Mouse (Mus musculus): Measurements from ENCODE around the gene Tex261. TPM values are rescaled to one million over a fixed set of nuclear protein-coding genes. Genes with fewer than 3 reads are reported as not detected.
A peak's percentile ranks its signal among the peaks of the same experiment; 100 is the strongest.
"Not testable (repeated sequence)": the region's sequence is repeated elsewhere in the genome, so short reads cannot be mapped to it uniquely, and the experiment has no call there.

The Tex261 gene
- polyA plus RNA-seq, 1 experiment from 2014 or later, result 42.0 TPM

DNA sequence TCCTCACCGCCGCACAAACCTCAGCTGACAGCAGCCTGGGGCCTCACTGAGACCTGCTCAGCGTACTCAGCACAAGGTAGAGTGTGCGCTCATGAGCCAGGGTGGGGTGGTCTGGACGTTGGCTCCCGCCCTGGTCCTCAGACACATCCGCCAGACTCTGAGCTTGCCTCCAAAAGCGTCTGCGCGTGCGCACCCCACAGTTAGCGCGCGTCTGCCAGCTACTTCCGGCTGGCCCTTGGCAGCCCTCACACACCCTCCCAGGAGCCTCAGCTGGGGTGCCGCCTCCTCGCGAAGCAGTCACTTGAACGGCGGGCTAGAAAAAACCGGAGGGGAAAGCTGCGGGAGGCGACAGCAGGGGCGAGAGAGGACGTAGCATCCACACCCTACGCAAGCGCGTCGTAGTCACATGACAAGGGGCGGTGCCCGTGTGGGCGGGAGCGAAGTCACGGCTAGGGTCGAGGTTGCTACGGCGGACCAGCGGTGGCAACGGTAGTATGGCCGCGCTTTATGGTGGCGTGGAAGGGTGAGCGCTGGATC is 19.2 kb upstream of the Tex261 start, which contains the start of gene Nagk:
Gene Nagk, plus strand, starts transcription at position 223 of the 537 bp plus-strand sequence.
- Histone ChIP-seq H3K4me3 (ENCODE audit: low read depth, low read length) (peak within 1 kb of the TSS; percentile 74), H3K27ac (ENCODE audit: low read length) (peak within 1 kb of the TSS; percentile 96), H3K4me2 (ENCODE audit: low read depth, low read length) (peak within 1 kb of the TSS; percentile 92), H3K4me1 (ENCODE audit: control insufficient read depth, low read depth, low read length) (peaks cover 10% of the 10 kb centered on the region), H3K36me3 (ENCODE audit: control insufficient read depth, insufficient read depth) (no peaks in the 10 kb centered on the region), H3K9me3 (replicated peaks; ENCODE audit: control insufficient read depth, low read length) (no peaks in the 10 kb centered on the region), H3K9ac (ENCODE audit: low read depth, low read length) (peak within 1 kb of the TSS; percentile 71), H3K27me3 (ENCODE audit: control insufficient read depth, insufficient read depth, low read depth, low read length) (no peaks in the 10 kb centered on the region)
- peak; percentile 91 for ATAC-seq (ENCODE audit: low read depth)
- under 1% methylated on average over 43 of the region's 43 CpGs for WGBS (ENCODE audit: insufficient replicate concordance)

DNA sequence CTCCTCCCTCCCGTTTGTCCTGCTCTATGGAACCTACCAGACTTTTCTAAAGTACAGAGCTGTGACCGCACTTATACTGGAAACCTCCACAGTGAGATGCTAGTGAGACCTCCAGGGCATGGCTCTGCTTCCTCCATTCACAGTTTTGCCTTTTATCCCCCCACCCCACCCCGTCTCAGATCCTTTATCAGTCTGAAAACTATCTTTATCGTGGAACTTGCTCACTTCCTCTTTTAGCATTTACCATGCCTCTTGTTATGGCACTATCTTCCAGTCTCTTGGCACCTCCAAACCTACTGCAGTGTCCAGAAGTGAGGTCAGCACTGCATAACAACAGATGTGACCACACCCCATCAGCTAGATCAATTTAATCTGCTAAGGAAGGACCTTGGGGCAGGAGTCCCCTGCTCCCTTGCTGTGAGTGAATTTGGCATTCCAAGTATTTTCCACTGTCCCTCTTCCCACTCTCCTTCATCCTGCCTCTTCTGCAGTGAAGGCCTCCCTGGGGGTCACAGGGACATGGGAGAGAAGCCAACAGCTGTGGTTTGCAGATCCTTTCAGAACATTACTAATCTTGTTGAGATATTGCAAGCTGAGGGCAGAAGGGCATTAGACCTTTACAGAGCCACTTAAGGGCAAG is 15.8 kb upstream of the Tex261 start:
- 18% methylated on average over 4 of the region's 4 CpGs for WGBS (ENCODE audit: insufficient replicate concordance)
- H3K9ac ChIP-seq (ENCODE audit: low read depth, low read length), result no peak overlapping the region
- H3K36me3 ChIP-seq (ENCODE audit: control insufficient read depth, insufficient read depth), result no peaks in the 10 kb centered on the region

DNA sequence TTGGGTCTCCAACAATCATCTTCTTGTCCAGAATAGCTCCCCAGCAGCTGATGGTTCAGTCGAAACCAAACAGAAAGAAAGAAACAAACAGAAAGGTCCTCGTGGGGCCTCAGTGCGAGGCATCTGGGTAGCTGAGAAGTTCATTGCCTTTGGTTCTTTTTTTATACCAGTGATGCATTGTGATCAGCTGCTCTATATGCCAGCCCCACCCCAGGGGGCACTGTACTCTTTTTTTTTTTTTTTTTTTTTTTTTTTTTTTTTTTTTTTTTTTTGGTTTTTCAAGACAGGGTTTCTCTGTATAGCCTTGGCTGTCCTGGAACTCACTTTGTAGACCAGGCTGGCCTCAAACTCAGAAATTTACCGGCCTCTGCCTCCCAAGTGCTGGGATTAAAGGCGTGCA is 14.9 kb upstream of the Tex261 start:
- not testable (repeated sequence) for H3K9me3 ChIP-seq (replicated peaks; ENCODE audit: control insufficient read depth, low read length); H3K4me2 ChIP-seq (ENCODE audit: low read depth, low read length); H3K27me3 ChIP-seq (ENCODE audit: control insufficient read depth, insufficient read depth, low read depth, low read length); H3K27ac ChIP-seq (ENCODE audit: low read length); ATAC-seq (ENCODE audit: low read depth); H3K4me3 ChIP-seq (ENCODE audit: low read depth, low read length); H3K4me1 ChIP-seq (ENCODE audit: control insufficient read depth, low read depth, low read length); H3K36me3 ChIP-seq (ENCODE audit: control insufficient read depth, insufficient read depth); H3K9ac ChIP-seq (ENCODE audit: low read depth, low read length)
- 71% methylated on average over 5 of the region's 5 CpGs for WGBS (ENCODE audit: insufficient replicate concordance)

More for the DNA sequence above, 15.8 kb upstream of the Tex261 start:
- peaks cover 10% of the 10 kb centered on the region for H3K4me1 ChIP-seq (ENCODE audit: control insufficient read depth, low read depth, low read length)
- no peaks in the 10 kb centered on the region for H3K9me3 ChIP-seq (replicated peaks; ENCODE audit: control insufficient read depth, low read length)
- H3K4me3 ChIP-seq (ENCODE audit: low read depth, low read length), result no peak overlapping the region
- no peak overlapping the region for H3K27ac ChIP-seq (ENCODE audit: low read length)
- ATAC-seq (ENCODE audit: low read depth), result no peak
- H3K4me2 ChIP-seq (ENCODE audit: low read depth, low read length), result no peak overlapping the region
- no peaks in the 10 kb centered on the region for H3K27me3 ChIP-seq (ENCODE audit: control insufficient read depth, insufficient read depth, low read depth, low read length)

GRCm38 (mm10) chr6:83788554-83788953 is 12.9 kb upstream of the Tex261 start:
- ATAC-seq (ENCODE audit: low read depth), result no peak
- H3K4me3 ChIP-seq (ENCODE audit: low read depth, low read length), result no peak overlapping the region
- H3K4me2 ChIP-seq (ENCODE audit: low read depth, low read length), result no peak overlapping the region
- no peaks in the 10 kb centered on the region for H3K4me1 ChIP-seq (ENCODE audit: control insufficient read depth, low read depth, low read length)
- H3K9me3 ChIP-seq (replicated peaks; ENCODE audit: control insufficient read depth, low read length), result no peaks in the 10 kb centered on the region
- no peak overlapping the region for H3K9ac ChIP-seq (ENCODE audit: low read depth, low read length)
- H3K36me3 ChIP-seq (ENCODE audit: control insufficient read depth, insufficient read depth), result no peaks in the 10 kb centered on the region
- 61% methylated on average over 7 of the region's 7 CpGs for WGBS (ENCODE audit: insufficient replicate concordance)
- H3K27ac ChIP-seq (ENCODE audit: low read length), result no peak overlapping the region
- H3K27me3 ChIP-seq (ENCODE audit: control insufficient read depth, insufficient read depth, low read depth, low read length), result no peaks in the 10 kb centered on the region

DNA sequence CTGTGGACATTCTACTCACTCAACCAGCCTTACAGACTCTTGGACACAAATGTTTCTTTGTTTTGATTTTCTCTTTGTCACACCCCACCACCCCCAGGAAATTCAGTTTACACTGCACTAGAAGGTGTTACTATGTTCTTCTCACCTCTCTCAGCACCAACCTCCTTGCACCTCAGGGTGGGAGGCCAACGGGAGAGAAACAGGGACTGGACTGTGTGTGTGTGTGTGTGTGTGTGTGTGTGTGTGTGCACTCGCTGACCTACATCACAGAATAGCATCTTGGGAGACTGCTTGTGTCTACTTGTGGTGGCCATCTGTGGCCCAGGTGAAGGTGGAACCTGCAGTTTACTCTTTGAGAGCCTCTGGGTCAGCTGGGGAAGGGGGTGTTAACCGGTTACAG is 10.8 kb upstream of the Tex261 start:
- H3K27ac ChIP-seq (ENCODE audit: low read length), result no peak overlapping the region
- no peak for ATAC-seq (ENCODE audit: low read depth)
- 44% methylated on average over 3 of the region's 3 CpGs for WGBS (ENCODE audit: insufficient replicate concordance)

DNA sequence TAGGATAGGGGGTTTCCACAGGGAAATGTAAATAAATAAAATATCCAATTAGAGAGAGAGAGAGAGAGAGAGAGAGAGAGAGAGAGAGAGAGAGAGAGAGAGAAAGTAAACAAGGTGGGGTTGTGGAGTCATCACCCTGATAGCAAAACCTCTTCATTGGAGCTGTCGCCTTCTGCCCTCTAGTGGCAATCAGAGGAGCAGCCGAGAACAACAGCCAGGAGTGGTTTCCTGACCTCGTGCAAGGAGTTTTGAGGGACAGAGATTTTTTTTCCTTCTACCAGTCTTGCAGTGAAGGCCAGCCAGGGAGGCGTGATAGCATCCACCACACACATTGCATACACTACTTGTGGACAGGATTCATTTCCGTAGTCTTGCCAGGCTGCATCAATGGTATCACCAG is 3.4 kb upstream of the Tex261 start:
- WGBS (ENCODE audit: insufficient replicate concordance), result 6% methylated on average over 5 of the region's 5 CpGs
- no peak overlapping the region for H3K9ac ChIP-seq (ENCODE audit: low read depth, low read length)
- no peak overlapping the region for H3K4me2 ChIP-seq (ENCODE audit: low read depth, low read length)
- no peak overlapping the region for H3K27ac ChIP-seq (ENCODE audit: low read length)
- no peak for ATAC-seq (ENCODE audit: low read depth)
- H3K4me1 ChIP-seq (ENCODE audit: control insufficient read depth, low read depth, low read length), result peaks cover 16% of the 10 kb centered on the region
- no peaks in the 10 kb centered on the region for H3K36me3 ChIP-seq (ENCODE audit: control insufficient read depth, insufficient read depth)
- H3K4me3 ChIP-seq (ENCODE audit: low read depth, low read length), result no peak overlapping the region
- H3K9me3 ChIP-seq (replicated peaks; ENCODE audit: control insufficient read depth, low read length), result no peaks in the 10 kb centered on the region
- H3K27me3 ChIP-seq (ENCODE audit: control insufficient read depth, insufficient read depth, low read depth, low read length), result no peaks in the 10 kb centered on the region

More for the DNA sequence above, 10.8 kb upstream of the Tex261 start:
- H3K9ac ChIP-seq (ENCODE audit: low read depth, low read length), result no peak overlapping the region
- H3K4me3 ChIP-seq (ENCODE audit: low read depth, low read length), result no peak overlapping the region
- no peaks in the 10 kb centered on the region for H3K27me3 ChIP-seq (ENCODE audit: control insufficient read depth, insufficient read depth, low read depth, low read length)
- H3K4me1 ChIP-seq (ENCODE audit: control insufficient read depth, low read depth, low read length), result no peaks in the 10 kb centered on the region
- no peaks in the 10 kb centered on the region for H3K9me3 ChIP-seq (replicated peaks; ENCODE audit: control insufficient read depth, low read length)
- H3K4me2 ChIP-seq (ENCODE audit: low read depth, low read length), result no peak overlapping the region
- H3K36me3 ChIP-seq (ENCODE audit: control insufficient read depth, insufficient read depth), result no peaks in the 10 kb centered on the region

GRCm38 (mm10) chr6:83778306-83778705 is 2.7 kb upstream of the Tex261 start:
- Histone ChIP-seq H3K27ac (ENCODE audit: low read length) (no peak overlapping the region), H3K4me2 (ENCODE audit: low read depth, low read length) (no peak overlapping the region), H3K9ac (ENCODE audit: low read depth, low read length) (no peak overlapping the region), H3K9me3 (replicated peaks; ENCODE audit: control insufficient read depth, low read length) (no peaks in the 10 kb centered on the region), H3K36me3 (ENCODE audit: control insufficient read depth, insufficient read depth) (no peaks in the 10 kb centered on the region; the same call in none of the 2 replicates), H3K27me3 (ENCODE audit: control insufficient read depth, insufficient read depth, low read depth, low read length) (no peaks in the 10 kb centered on the region), H3K4me3 (ENCODE audit: low read depth, low read length) (no peak overlapping the region), H3K4me1 (ENCODE audit: control insufficient read depth, low read depth, low read length) (peaks cover 24% of the 10 kb centered on the region)
- whole genome bisulfite sequencing (ENCODE audit: insufficient replicate concordance), result 73% methylated on average over 7 of the region's 7 CpGs
- no peak for ATAC-seq (ENCODE audit: low read depth)

- Histone ChIP-seq H3K4me2 (ENCODE audit: low read depth, low read length) (peak overlapping the region; percentile 90), H3K36me3 (ENCODE audit: control insufficient read depth, insufficient read depth) (peaks cover 13% of the 10 kb centered on the region), H3K4me1 (ENCODE audit: control insufficient read depth, low read depth, low read length) (peaks cover 24% of the 10 kb centered on the region), H3K9me3 (replicated peaks; ENCODE audit: control insufficient read depth, low read length) (no peaks in the 10 kb centered on the region), H3K27me3 (ENCODE audit: control insufficient read depth, insufficient read depth, low read depth, low read length) (no peaks in the 10 kb centered on the region), H3K9ac (ENCODE audit: low read depth, low read length) (peak overlapping the region; percentile 95), H3K27ac (ENCODE audit: low read length) (peak overlapping the region; percentile 95), H3K4me3 (ENCODE audit: low read depth, low read length) (peak overlapping the region; percentile 97)
- 2% methylated on average over 14 of the region's 14 CpGs for WGBS (ENCODE audit: insufficient replicate concordance)
- peak; percentile 23 for ATAC-seq (ENCODE audit: low read depth)
These were observed 641 bp downstream of the Tex261 start for GRCm38 (mm10) chr6:83774781-83775563.

- Histone ChIP-seq H3K27ac (ENCODE audit: low read length) (no peak overlapping the region), H3K9me3 (replicated peaks; ENCODE audit: control insufficient read depth, low read length) (no peaks in the 10 kb centered on the region), H3K4me3 (ENCODE audit: low read depth, low read length) (peak overlapping the region; percentile 97), H3K36me3 (ENCODE audit: control insufficient read depth, insufficient read depth) (peaks cover 14% of the 10 kb centered on the region), H3K4me2 (ENCODE audit: low read depth, low read length) (peak overlapping the region; percentile 90), H3K27me3 (ENCODE audit: control insufficient read depth, insufficient read depth, low read depth, low read length) (no peaks in the 10 kb centered on the region), H3K9ac (ENCODE audit: low read depth, low read length) (peak overlapping the region; percentile 95), H3K4me1 (ENCODE audit: control insufficient read depth, low read depth, low read length) (peaks cover 24% of the 10 kb centered on the region)
- WGBS (ENCODE audit: insufficient replicate concordance), result 46% methylated on average over 9 of the region's 9 CpGs
- ATAC-seq (ENCODE audit: low read depth), result no peak
These were observed 1.5 kb downstream of the Tex261 start for GRCm38 (mm10) chr6:83774126-83774525.
